Mouse (Mus musculus): ENCODE measurements around the gene Dscaml1. TPM values are rescaled to one million over a fixed set of nuclear protein-coding genes. Genes with fewer than 3 reads are reported as not detected.

The Dscaml1 gene
- total and polyA plus RNA-seq, 3 experiments: not detected

GRCm38 (mm10) chr9:45677952-45678663 is 251.7 kb downstream of the Dscaml1 start:
- no peak overlapping the region for H3K27ac ChIP-seq (ENCODE audit: control insufficient read depth, low read depth, low read length)
- DNase-seq (ENCODE audit: low read depth, low spot score): no peak
- H3K4me3 ChIP-seq (ENCODE audit: control insufficient read depth in 1 of 2, insufficient read depth in 1 of 2, low read depth in 2 of 2, low read length in 2 of 2): no peak overlapping the region
- no peaks in the 10 kb centered on the region for H3K79me2 ChIP-seq (ENCODE audit: control insufficient read depth, insufficient read depth, low read length, poor library complexity)
- H3K9me3 ChIP-seq (replicated peaks; ENCODE audit: insufficient read depth, low read length): no peaks in the 10 kb centered on the region
- no peaks in the 10 kb centered on the region for H3K4me1 ChIP-seq (ENCODE audit: control insufficient read depth in 1 of 2, insufficient read depth in 2 of 2, low read length in 2 of 2)
- H3K36me3 ChIP-seq (ENCODE audit: control insufficient read depth in 1 of 2, insufficient read depth in 2 of 2, low read length in 2 of 2): no peaks in the 10 kb centered on the region
- H3K27me3 ChIP-seq (ENCODE audit: control insufficient read depth in 1 of 2, insufficient read depth in 2 of 2, low read length in 2 of 2): no peaks in the 10 kb centered on the region
- no peak for TF ChIP-seq MXI1 (IDR thresholded peaks at IDR 0.05; ENCODE audit: low read depth, low read length)
- H3K9ac ChIP-seq (ENCODE audit: control insufficient read depth, low read depth, low read length, poor library complexity, severe bottlenecking): no peak overlapping the region

- no peak overlapping the region for H3K9ac ChIP-seq (ENCODE audit: control insufficient read depth, low read depth, low read length, poor library complexity, severe bottlenecking)
- no peak overlapping the region for H3K4me3 ChIP-seq (ENCODE audit: control insufficient read depth in 1 of 2, insufficient read depth in 1 of 2, low read depth in 2 of 2, low read length in 2 of 2)
- no peak overlapping the region for H3K27ac ChIP-seq (ENCODE audit: control insufficient read depth, low read depth, low read length)
- H3K79me2 ChIP-seq (ENCODE audit: control insufficient read depth, insufficient read depth, low read length, poor library complexity): no peaks in the 10 kb centered on the region
- H3K27me3 ChIP-seq (ENCODE audit: control insufficient read depth in 1 of 2, insufficient read depth in 2 of 2, low read length in 2 of 2): peaks cover 0 to 1% of the 10 kb centered on the region in 2 experiments; a peak in 1 of 4 replicates
- H3K36me3 ChIP-seq (ENCODE audit: control insufficient read depth in 1 of 2, insufficient read depth in 2 of 2, low read length in 2 of 2): no peaks in the 10 kb centered on the region
- no peak for DNase-seq (ENCODE audit: low read depth, low spot score)
- TF ChIP-seq ZC3H11A (IDR thresholded peaks at IDR 0.05; ENCODE audit: low read depth, low read length) (no peak), CHD2 (IDR thresholded peaks at IDR 0.05; ENCODE audit: low read length) (no peak), BHLHE40 (IDR thresholded peaks at IDR 0.05; ENCODE audit: borderline replicate concordance, low read depth, low read length) (no peak), MAX (IDR thresholded peaks at IDR 0.05; ENCODE audit: low read length) (no peak), JUND (IDR thresholded peaks at IDR 0.05; ENCODE audit: low read depth, low read length) (no peak), UBTF (IDR thresholded peaks at IDR 0.05; ENCODE audit: borderline replicate concordance, insufficient read depth, low read depth, low read length) (no peak), MYC (IDR thresholded peaks at IDR 0.05; ENCODE audit: low read depth, low read length) (no peak), POLR2AphosphoS5 (IDR thresholded peaks at IDR 0.05; ENCODE audit: borderline replicate concordance, low read depth, low read length) (no peak), ELF1 (IDR thresholded peaks at IDR 0.05; ENCODE audit: low read depth, low read length) (no peak)
- no peaks in the 10 kb centered on the region for H3K4me1 ChIP-seq (ENCODE audit: control insufficient read depth in 1 of 2, insufficient read depth in 2 of 2, low read length in 2 of 2)
- no peaks in the 10 kb centered on the region for H3K9me3 ChIP-seq (replicated peaks; ENCODE audit: insufficient read depth, low read length)
Observed at GRCm38 (mm10) chr9:45678664-45679026, 252.2 kb downstream of the Dscaml1 start.

DNA sequence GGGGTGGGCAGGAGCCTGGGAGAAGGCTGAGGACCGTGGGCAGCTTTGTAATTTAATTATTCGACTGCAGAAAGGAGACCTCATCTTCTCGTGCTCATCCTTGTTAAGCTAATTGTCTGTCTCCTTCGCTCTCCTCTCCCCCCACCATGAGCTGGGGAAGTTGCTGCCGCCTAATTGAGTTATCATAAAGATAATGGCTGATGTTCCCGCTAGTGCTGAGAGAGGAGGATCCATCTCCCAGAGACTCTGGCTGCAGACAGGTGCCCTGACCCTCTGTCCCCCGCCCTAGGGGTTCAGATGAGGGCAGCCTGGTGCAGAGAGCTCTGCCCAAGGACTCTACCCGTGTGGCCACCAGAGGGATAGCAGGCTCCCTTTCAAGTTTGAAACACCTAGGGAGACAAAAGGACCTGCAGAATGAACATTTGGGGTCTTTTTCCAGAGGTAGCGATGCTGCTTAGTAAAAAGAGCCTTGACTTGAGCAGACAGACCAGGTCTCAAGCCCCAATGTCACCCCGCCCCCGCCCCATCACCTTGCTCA is 256.1 kb downstream of the Dscaml1 start:
- no peak for TF ChIP-seq USF1 (IDR thresholded peaks at IDR 0.05; ENCODE audit: low read depth, low read length)
- TF ChIP-seq GABPA (IDR thresholded peaks at IDR 0.05; ENCODE audit: low read depth, low read length): no peak
- no peak for TF ChIP-seq MXI1 (IDR thresholded peaks at IDR 0.05; ENCODE audit: low read depth, low read length)
- TF ChIP-seq RCOR1 (IDR thresholded peaks at IDR 0.05; ENCODE audit: low read depth, low read length): no peak
- TF ChIP-seq BHLHE40 (IDR thresholded peaks at IDR 0.05; ENCODE audit: borderline replicate concordance, low read depth, low read length): no peak
- TF ChIP-seq JUND (IDR thresholded peaks at IDR 0.05; ENCODE audit: low read depth, low read length): no peak
- no peak for TF ChIP-seq SMC3 (IDR thresholded peaks at IDR 0.05; ENCODE audit: low read depth, low read length)
- TF ChIP-seq TAL1 (IDR thresholded peaks at IDR 0.05; ENCODE audit: low read length): no peak
- no peak for TF ChIP-seq NRF1 (IDR thresholded peaks at IDR 0.05; ENCODE audit: insufficient read depth, low read depth, low read length, poor library complexity, severe bottlenecking)
- no peaks in the 10 kb centered on the region for H3K9me3 ChIP-seq (replicated peaks; ENCODE audit: insufficient read depth, low read length)
- H3K27me3 ChIP-seq (ENCODE audit: control insufficient read depth in 1 of 2, insufficient read depth in 2 of 2, low read length in 2 of 2): peaks cover 0 to 1% of the 10 kb centered on the region in 2 experiments; a peak in 1 of 4 replicates
- H3K79me2 ChIP-seq (ENCODE audit: control insufficient read depth, insufficient read depth, low read length, poor library complexity): no peaks in the 10 kb centered on the region
- H3K9ac ChIP-seq (ENCODE audit: control insufficient read depth, low read depth, low read length, poor library complexity, severe bottlenecking): no peak overlapping the region
- H3K36me3 ChIP-seq (ENCODE audit: control insufficient read depth in 1 of 2, insufficient read depth in 2 of 2, low read length in 2 of 2): no peaks in the 10 kb centered on the region
- no peak overlapping the region for H3K27ac ChIP-seq (ENCODE audit: control insufficient read depth, low read depth, low read length)
- no peak for DNase-seq (ENCODE audit: low read depth, low spot score)
- no peak overlapping the region for H3K4me3 ChIP-seq (ENCODE audit: control insufficient read depth in 1 of 2, insufficient read depth in 1 of 2, low read depth in 2 of 2, low read length in 2 of 2)
- no peaks in the 10 kb centered on the region for H3K4me1 ChIP-seq (ENCODE audit: control insufficient read depth in 1 of 2, insufficient read depth in 2 of 2, low read length in 2 of 2)
